Mouse (Mus musculus) heart, embryonic 11.5 days (tissue): Measurements from ENCODE around the gene Sod1. TPM values are rescaled to one million over a fixed set of nuclear protein-coding genes. Genes with fewer than 3 reads are reported as not detected.
"Not testable (repeated sequence)": the region's sequence is repeated elsewhere in the genome, so short reads cannot be mapped to it uniquely, and the experiment has no call there.

Source experiments
- ATAC-seq: fragments of 200-750 bp; cut with Nextera tagmentation; replicated peaks from 2 replicates; pipeline ENCODE4 v1.8.0; 2017; ENCODE audit warnings: moderate library complexity; ENCODE audit not compliant: insufficient number of reproducible peaks, low FRiP score, low TSS enrichment
- H3K27ac ChIP-seq: fragments of 300-500 bp; sonication (generic); 2 replicates; pipeline ENCODE4 v1.5.1; 2014; ENCODE audit warnings: mild to moderate bottlenecking, low read depth, low read length
- H3K27me3 ChIP-seq: fragments of 300-500 bp; sonication (generic); 2 replicates; pipeline ENCODE4 v1.6.1; 2014; ENCODE audit warnings: mild to moderate bottlenecking, low read length, mixed read lengths; ENCODE audit not compliant: control insufficient read depth, insufficient read depth
- H3K36me3 ChIP-seq: fragments of 300-500 bp; sonication (generic); 2 replicates; pipeline ENCODE4 v1.6.1; 2014; ENCODE audit warnings: mild to moderate bottlenecking, low read length, moderate library complexity, mixed read lengths; ENCODE audit not compliant: control insufficient read depth, insufficient read depth
- H3K4me1 ChIP-seq: fragments of 300-500 bp; sonication (generic); 2 replicates; pipeline ENCODE4 v1.6.1; 2014; ENCODE audit warnings: low read length; ENCODE audit not compliant: control insufficient read depth, insufficient read depth
- H3K4me2 ChIP-seq: fragments of 300-500 bp; sonication (generic); 2 replicates; pipeline ENCODE4 v1.6.1; 2014; ENCODE audit warnings: mild to moderate bottlenecking, moderate library complexity
- H3K4me3 ChIP-seq: fragments of 300-500 bp; sonication (generic); 2 replicates; pipeline ENCODE4 v1.5.1; 2014; ENCODE audit warnings: low read depth, low read length
- H3K9ac ChIP-seq: fragments of 300-500 bp; sonication (generic); 2 replicates; pipeline ENCODE4 v1.6.1; 2014; ENCODE audit warnings: mild to moderate bottlenecking, low read depth, low read length, moderate library complexity
- H3K9me3 ChIP-seq: fragments of 300-500 bp; sonication (generic); replicated peaks from 2 replicates; pipeline ENCODE4 v1.6.1; 2016; ENCODE audit warnings: low read length; ENCODE audit not compliant: control insufficient read depth
- WGBS: fragments of 180-500 bp; shearing (Covaris S2); extraction: QIAGEN DNeasy Blood & Tissue Kit; methylation state at CpG from one replicate; pipeline ENCODE4 v1.1.7; 2014; ENCODE audit not compliant: insufficient replicate concordance; 5-methylcytosine and 5-hydroxymethylcytosine counted together
- polyA plus RNA-seq: library from polyadenylated mRNA; unstranded; fragments of >200 nt; fragmentation: Nextera tagmentation; extraction: Ambion mirVana; gene quantifications from 2 replicates; pipeline ENCODE4 v1.2.1, GENCODE M21; 2014

The Sod1 gene
- polyA plus RNA-seq, 1 experiment from 2014 or later, result 1,155 TPM

DNA sequence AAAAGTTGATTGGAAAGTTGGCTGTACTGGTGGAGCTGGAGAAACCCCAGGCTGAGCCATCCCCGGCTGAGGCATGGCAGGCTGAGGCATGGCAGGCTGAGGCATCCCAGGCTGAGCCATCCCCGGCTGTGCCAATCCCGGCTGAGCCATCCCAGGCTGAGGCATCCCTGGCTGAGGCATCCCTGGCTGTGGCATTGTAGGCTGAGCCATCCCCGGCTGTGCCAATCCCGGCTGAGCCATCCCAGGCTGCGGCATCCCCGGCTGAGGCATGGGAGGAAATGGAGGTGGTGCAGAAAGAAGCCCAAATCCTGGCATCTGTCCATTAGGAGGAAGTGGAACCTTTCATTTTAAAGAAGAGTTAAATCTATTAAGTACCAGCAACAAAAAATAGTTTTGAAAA, 29.5 kb downstream of the Sod1 start:
- no peaks in the 10 kb centered on the region for H3K9me3 ChIP-seq
- no peak overlapping the region for H3K27ac ChIP-seq
- 91% methylated on average over 7 of the region's 7 CpGs for WGBS
- H3K36me3 ChIP-seq, result peaks cover 32% of the 10 kb centered on the region
- no peaks in the 10 kb centered on the region for H3K27me3 ChIP-seq
- no peak overlapping the region for H3K9ac ChIP-seq
- H3K4me3 ChIP-seq, result no peak overlapping the region
- no peaks in the 10 kb centered on the region for H3K4me1 ChIP-seq
- ATAC-seq, result no peak
- H3K4me2 ChIP-seq, result no peak overlapping the region

DNA sequence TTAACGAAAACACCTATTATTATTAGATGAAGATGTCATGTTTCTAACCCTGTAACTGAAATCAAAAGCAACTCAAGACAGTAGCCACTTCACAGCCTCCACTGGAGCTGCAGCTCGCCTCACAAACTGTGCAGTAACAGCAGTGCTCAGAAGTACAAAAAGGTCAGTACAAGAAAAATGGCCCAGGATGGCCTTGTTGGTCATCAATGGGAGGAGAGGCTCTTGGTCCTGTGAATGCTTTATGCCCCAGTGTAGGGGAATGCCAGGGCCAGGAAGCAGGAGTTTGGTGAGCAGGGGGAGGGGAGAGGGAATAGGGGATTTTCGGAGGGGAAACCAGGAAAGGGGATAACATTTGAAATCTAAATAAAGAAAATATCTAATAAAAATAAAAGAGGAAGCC, 30.7 kb downstream of the Sod1 start:
- WGBS, result 87% methylated on average over 3 of the region's 3 CpGs
- not testable (repeated sequence) for H3K27me3 ChIP-seq, H3K9ac ChIP-seq, H3K4me3 ChIP-seq, H3K4me1 ChIP-seq, ATAC-seq, H3K27ac ChIP-seq, H3K4me2 ChIP-seq, H3K9me3 ChIP-seq
- peaks cover 32% of the 10 kb centered on the region for H3K36me3 ChIP-seq

DNA sequence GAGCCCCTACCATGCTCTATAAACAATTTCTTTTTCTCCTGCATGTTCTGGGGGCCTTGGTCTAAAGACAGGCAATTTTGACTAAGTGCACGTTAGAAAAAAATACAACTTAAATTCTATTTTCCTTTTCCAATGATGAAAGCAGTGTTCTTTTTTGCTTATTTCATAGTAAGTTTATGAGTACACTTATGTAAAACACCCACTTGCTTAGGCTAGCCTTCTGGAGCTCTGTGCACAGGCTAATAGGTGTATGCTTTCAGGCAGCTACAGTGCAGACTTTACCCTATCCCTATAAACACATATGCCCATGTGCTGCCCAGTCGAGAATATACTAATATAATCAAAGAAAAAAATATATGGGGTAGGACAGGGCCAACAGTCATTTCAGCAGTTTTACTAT, 32.0 kb downstream of the Sod1 start:
- no peak for ATAC-seq
- Histone ChIP-seq H3K9me3 (no peaks in the 10 kb centered on the region), H3K4me3 (no peak overlapping the region), H3K27ac (no peak overlapping the region), H3K4me2 (no peak overlapping the region), H3K9ac (no peak overlapping the region), H3K36me3 (peaks cover 30% of the 10 kb centered on the region), H3K4me1 (no peaks in the 10 kb centered on the region), H3K27me3 (no peaks in the 10 kb centered on the region)
- WGBS, result 90% methylated on average over 2 of the region's 2 CpGs

DNA sequence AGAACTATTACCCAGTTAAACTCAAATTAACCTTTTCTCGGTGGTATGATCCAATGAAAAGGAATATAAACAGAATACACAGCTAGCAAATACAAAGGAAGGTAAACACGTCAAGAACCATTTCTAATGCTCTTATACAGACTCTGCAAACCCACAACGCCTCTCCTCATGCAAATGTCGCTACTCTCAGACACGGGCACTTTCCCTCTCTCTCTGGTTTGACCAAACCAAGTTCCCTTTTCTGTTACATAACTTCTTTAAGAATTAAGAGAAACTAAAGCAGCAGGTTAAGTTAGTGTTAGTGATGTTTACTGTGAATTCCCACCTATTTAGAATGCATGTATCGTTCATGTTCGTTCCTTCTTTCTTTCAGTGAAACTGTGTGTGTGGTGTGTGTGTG, 38.4 kb downstream of the Sod1 start:
- no peak overlapping the region for H3K9ac ChIP-seq
- no peak for ATAC-seq
- H3K36me3 ChIP-seq, result peaks cover 26% of the 10 kb centered on the region

DNA sequence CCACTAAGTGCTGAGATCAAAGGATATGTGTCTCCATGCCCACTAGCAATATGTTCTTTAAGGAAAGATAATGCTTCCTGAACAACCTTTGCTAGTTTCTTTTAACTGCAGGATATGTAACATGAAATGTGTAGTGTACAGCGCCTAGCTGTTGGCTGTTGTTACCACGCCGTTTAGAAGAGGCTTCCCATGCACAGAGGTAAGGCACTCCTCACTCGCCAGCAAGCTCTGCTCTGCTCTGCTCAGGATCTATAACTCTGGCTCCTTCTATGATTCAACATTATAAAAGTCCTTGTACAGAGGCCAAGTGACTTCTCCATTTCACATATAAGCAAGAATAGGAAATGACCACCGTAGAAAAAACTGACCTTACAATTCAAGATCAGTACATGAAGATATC, 39.1 kb downstream of the Sod1 start:
- Histone ChIP-seq H3K4me3 (no peak overlapping the region), H3K4me1 (peaks cover 4% of the 10 kb centered on the region), H3K9me3 (no peaks in the 10 kb centered on the region), H3K36me3 (peaks cover 26% of the 10 kb centered on the region), H3K4me2 (no peak overlapping the region), H3K27ac (no peak overlapping the region), H3K27me3 (no peaks in the 10 kb centered on the region), H3K9ac (no peak overlapping the region)
- ATAC-seq, result no peak
- WGBS, result 82% methylated on average over 5 of the region's 5 CpGs

More for the DNA sequence above, 38.4 kb downstream of the Sod1 start:
- Histone ChIP-seq H3K4me3 (no peak overlapping the region), H3K27ac (no peak overlapping the region), H3K9me3 (no peaks in the 10 kb centered on the region), H3K27me3 (no peaks in the 10 kb centered on the region), H3K4me2 (no peak overlapping the region), H3K4me1 (peaks cover 2% of the 10 kb centered on the region)
- whole genome bisulfite sequencing, result 90% methylated on average over 7 of the region's 7 CpGs

DNA sequence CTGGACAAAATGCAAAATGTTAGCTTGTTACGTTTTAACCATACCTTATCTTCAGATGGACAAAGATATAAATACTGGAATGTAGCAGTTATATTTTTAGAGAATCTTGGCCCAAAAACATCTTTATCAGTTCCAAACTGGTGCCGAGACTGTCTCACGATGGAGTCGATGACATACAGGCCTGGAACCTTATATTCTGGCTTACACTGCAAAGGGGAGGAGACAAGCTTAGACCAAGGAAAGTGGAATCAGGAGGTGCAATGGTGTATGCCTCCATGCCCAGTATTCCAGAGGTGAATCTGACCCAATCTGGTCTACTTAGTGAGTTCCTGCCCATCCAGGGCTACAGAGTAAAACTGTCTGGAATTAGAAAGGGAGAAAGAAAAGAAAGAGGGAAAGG, 39.5 kb downstream of the Sod1 start:
- H3K9me3 ChIP-seq, result no peaks in the 10 kb centered on the region
- no peak overlapping the region for H3K9ac ChIP-seq
- peaks cover 6% of the 10 kb centered on the region for H3K4me1 ChIP-seq
- peaks cover 26% of the 10 kb centered on the region for H3K36me3 ChIP-seq
- WGBS, result 77% methylated on average over 4 of the region's 4 CpGs
- H3K4me2 ChIP-seq, result no peak overlapping the region
- no peak for ATAC-seq
- H3K27me3 ChIP-seq, result no peaks in the 10 kb centered on the region
- no peak overlapping the region for H3K27ac ChIP-seq
- H3K4me3 ChIP-seq, result no peak overlapping the region

DNA sequence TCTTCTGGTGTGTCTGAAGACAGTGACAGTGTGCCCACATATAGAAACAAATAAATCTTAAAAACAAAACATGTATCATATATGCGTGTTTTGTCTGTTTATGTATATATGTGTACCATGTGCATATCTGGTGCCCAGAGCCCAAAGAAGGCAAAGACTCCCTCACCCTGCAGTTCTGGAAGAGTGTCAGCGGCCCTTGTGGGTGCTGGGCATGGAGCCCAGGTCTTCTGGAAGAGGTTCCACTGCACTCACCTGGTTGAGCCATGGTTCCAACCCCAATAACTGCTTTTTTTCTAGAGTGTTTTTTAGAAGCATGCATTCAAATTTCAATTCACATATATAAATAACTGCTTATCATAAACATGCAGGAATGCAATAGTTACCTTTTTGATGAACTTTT, 41.2 kb downstream of the Sod1 start:
- no peak overlapping the region for H3K27ac ChIP-seq
- no peak for ATAC-seq
- H3K4me1 ChIP-seq, result peaks cover 18% of the 10 kb centered on the region
- 97% methylated on average over 2 of the region's 2 CpGs for WGBS
- no peak overlapping the region for H3K4me3 ChIP-seq
- no peaks in the 10 kb centered on the region for H3K9me3 ChIP-seq
- H3K4me2 ChIP-seq, result no peak overlapping the region
- H3K27me3 ChIP-seq, result no peaks in the 10 kb centered on the region
- no peak overlapping the region for H3K9ac ChIP-seq
- peaks cover 17% of the 10 kb centered on the region for H3K36me3 ChIP-seq

DNA sequence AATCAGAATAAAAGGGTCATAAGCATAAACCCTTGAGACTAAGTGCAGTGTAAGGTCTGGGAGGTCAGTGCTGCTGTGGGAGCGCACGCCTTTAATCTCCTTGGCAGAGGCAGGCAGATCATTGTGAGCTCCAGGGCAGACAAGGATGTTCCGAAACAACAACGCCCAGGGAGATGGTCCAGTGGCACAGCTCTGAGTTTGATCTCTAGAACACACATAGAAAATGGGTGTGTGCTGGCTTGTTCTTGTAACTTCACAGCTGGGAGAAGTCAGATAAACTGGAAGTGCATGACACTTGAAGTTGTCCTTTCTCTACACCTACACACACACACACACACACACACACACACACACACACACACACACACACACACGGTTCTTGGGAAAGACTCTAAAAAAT, 43.5 kb downstream of the Sod1 start:
- H3K4me3 ChIP-seq, result no peak overlapping the region
- peak; percentile 28; the same call in 1 of the 2 replicates for ATAC-seq
- H3K36me3 ChIP-seq, result peaks cover 7% of the 10 kb centered on the region
- peaks cover 27% of the 10 kb centered on the region for H3K4me1 ChIP-seq
- H3K9me3 ChIP-seq, result no peaks in the 10 kb centered on the region
- no peak overlapping the region for H3K27ac ChIP-seq
- WGBS, result 65% methylated on average over 5 of the region's 5 CpGs
- H3K4me2 ChIP-seq, result no peak overlapping the region
- H3K9ac ChIP-seq, result no peak overlapping the region
- no peaks in the 10 kb centered on the region for H3K27me3 ChIP-seq

DNA sequence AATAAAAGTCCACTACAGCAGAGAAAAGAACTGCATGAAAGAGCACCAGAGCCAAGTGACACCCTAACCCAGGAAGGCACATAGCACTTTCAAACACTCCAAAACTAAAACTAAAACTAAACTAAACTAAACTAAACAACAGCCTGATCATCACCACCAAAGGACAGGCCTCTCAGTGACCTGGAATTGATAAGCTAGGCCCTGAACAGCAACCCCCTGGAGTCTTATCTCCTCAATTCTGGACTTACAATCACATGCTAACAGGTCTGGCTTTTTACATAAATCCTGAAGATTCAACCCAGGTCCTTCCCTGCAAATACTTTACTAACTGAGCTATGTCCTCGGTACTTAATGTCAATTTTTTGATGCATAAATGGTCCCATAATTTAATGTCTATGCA, 44.6 kb downstream of the Sod1 start:
- H3K9ac ChIP-seq, result no peak overlapping the region
- H3K4me2 ChIP-seq, result no peak overlapping the region; the same call in 1 of the 2 replicates
- WGBS, result 73% methylated on average over 1 of the region's 1 CpGs
- no peaks in the 10 kb centered on the region for H3K9me3 ChIP-seq
- peaks cover 4% of the 10 kb centered on the region; the same call in 1 of the 2 replicates for H3K36me3 ChIP-seq
- ATAC-seq, result no peak
- H3K27me3 ChIP-seq, result no peaks in the 10 kb centered on the region
- H3K4me3 ChIP-seq, result no peak overlapping the region
- H3K27ac ChIP-seq, result peak overlapping the region; percentile 50; the same call in 1 of the 2 replicates
- H3K4me1 ChIP-seq, result peaks cover 27% of the 10 kb centered on the region
